Mouse (Mus musculus): ENCODE data around the gene Foxc2. TPM values are rescaled to one million over a fixed set of nuclear protein-coding genes. Genes with fewer than 3 reads are reported as not detected.
A peak's percentile ranks its signal among the peaks of the same experiment; 100 is the strongest.

The Foxc2 gene
- polyA plus RNA-seq, 1 experiment from 2014 or later: 4.2 TPM

GRCm38 (mm10) chr8:121090716-121091115 is 25.3 kb upstream of the Foxc2 start:
- no peak overlapping the region for H3K4me2 ChIP-seq (ENCODE audit: low read depth, severe bottlenecking)
- no peak overlapping the region for H3K27ac ChIP-seq (replicated peaks; ENCODE audit: low read depth, low read length)
- peaks cover 73% of the 10 kb centered on the region for H3K27me3 ChIP-seq (ENCODE audit: control insufficient read depth, insufficient read depth, low read length)
- H3K9ac ChIP-seq (ENCODE audit: low read length): no peak overlapping the region
- WGBS: 0% methylated on average over 1 of the region's 1 CpGs
- H3K4me1 ChIP-seq (ENCODE audit: control insufficient read depth, insufficient read depth, low read length): 0 out of 2 replicates have a peak, but pooled peaks cover 2% of the 10 kb centered on the region
- ATAC-seq (ENCODE audit: insufficient number of reproducible peaks, low FRiP score, low TSS enrichment, low read depth) (no peak), DNase-seq (ENCODE audit: low spot score) (peak; percentile 66)
- H3K9me3 ChIP-seq (ENCODE audit: control insufficient read depth, low read length): no peaks in the 10 kb centered on the region
- H3K36me3 ChIP-seq (ENCODE audit: control insufficient read depth, insufficient read depth, low read length): no peaks in the 10 kb centered on the region
- no peak overlapping the region for H3K4me3 ChIP-seq (ENCODE audit: low read depth, low read length)

DNA sequence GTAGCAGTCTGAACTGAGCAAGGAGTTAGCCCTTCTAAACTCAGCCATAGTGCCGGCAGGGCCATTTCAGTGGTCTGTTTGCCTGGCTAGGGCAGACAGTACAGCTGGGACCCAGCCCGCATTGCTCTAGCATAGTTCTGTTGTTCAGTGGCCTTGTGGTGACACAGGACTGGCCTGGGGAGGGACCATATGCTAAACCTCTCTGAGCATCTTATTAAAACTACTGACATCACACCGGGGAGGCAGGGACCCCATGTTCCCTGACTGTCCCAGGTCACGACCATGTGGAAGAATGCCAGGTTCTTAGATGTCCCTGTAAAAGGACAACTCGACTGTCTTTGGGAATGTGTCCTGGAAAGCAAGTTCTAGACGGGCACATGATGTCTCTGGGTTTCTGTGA is 23.8 kb upstream of the Foxc2 start:
- no peak overlapping the region for H3K9ac ChIP-seq (ENCODE audit: low read length)
- H3K36me3 ChIP-seq (ENCODE audit: control insufficient read depth, insufficient read depth, low read length): peaks cover 2% of the 10 kb centered on the region; the same call in 1 of the 2 replicates
- H3K27me3 ChIP-seq (ENCODE audit: control insufficient read depth, insufficient read depth, low read length): peaks cover 59% of the 10 kb centered on the region

GRCm38 (mm10) chr8:121092627-121093026 is 23.3 kb upstream of the Foxc2 start:
- H3K4me1 ChIP-seq (ENCODE audit: control insufficient read depth, insufficient read depth, low read length): 0 out of 2 replicates have a peak, but pooled peaks cover 2% of the 10 kb centered on the region
- no peak overlapping the region for H3K9ac ChIP-seq (ENCODE audit: low read length)
- peaks cover 55% of the 10 kb centered on the region for H3K27me3 ChIP-seq (ENCODE audit: control insufficient read depth, insufficient read depth, low read length)
- no peak overlapping the region for H3K4me3 ChIP-seq (ENCODE audit: low read depth, low read length)
- H3K4me2 ChIP-seq (ENCODE audit: low read depth, severe bottlenecking): no peak overlapping the region
- peak; percentile 97 for DNase-seq (ENCODE audit: low spot score)
- no peaks in the 10 kb centered on the region for H3K9me3 ChIP-seq (ENCODE audit: control insufficient read depth, low read length)
- peaks cover 6% of the 10 kb centered on the region for H3K36me3 ChIP-seq (ENCODE audit: control insufficient read depth, insufficient read depth, low read length)
- no peak; the same call in 1 of the 2 replicates for ATAC-seq (ENCODE audit: insufficient number of reproducible peaks, low FRiP score, low TSS enrichment, low read depth)
- WGBS: 3% methylated on average over 16 of the region's 16 CpGs
- no peak overlapping the region for H3K27ac ChIP-seq (replicated peaks; ENCODE audit: low read depth, low read length)

More for the DNA sequence above, 23.8 kb upstream of the Foxc2 start:
- DNase-seq (ENCODE audit: low spot score): peak; percentile 28
- no peak overlapping the region for H3K4me3 ChIP-seq (ENCODE audit: low read depth, low read length)
- 0 out of 2 replicates have a peak, but pooled peaks cover 2% of the 10 kb centered on the region for H3K4me1 ChIP-seq (ENCODE audit: control insufficient read depth, insufficient read depth, low read length)
- H3K9me3 ChIP-seq (ENCODE audit: control insufficient read depth, low read length): no peaks in the 10 kb centered on the region
- no peak for ATAC-seq (ENCODE audit: insufficient number of reproducible peaks, low FRiP score, low TSS enrichment, low read depth)
- H3K27ac ChIP-seq (replicated peaks; ENCODE audit: low read depth, low read length): no peak overlapping the region
- 24% methylated on average over 6 of the region's 6 CpGs for WGBS
- H3K4me2 ChIP-seq (ENCODE audit: low read depth, severe bottlenecking): no peak overlapping the region

- Histone ChIP-seq H3K27me3 (ENCODE audit: control insufficient read depth, insufficient read depth, low read length) (peaks cover 48% of the 10 kb centered on the region), H3K4me1 (ENCODE audit: control insufficient read depth, insufficient read depth, low read length) (0 out of 2 replicates have a peak, but pooled peaks cover 2% of the 10 kb centered on the region), H3K4me2 (ENCODE audit: low read depth, severe bottlenecking) (no peak overlapping the region), H3K27ac (replicated peaks; ENCODE audit: low read depth, low read length) (no peak overlapping the region), H3K4me3 (ENCODE audit: low read depth, low read length) (no peak overlapping the region), H3K9ac (ENCODE audit: low read length) (no peak overlapping the region), H3K36me3 (ENCODE audit: control insufficient read depth, insufficient read depth, low read length) (peaks cover 11% of the 10 kb centered on the region), H3K9me3 (ENCODE audit: control insufficient read depth, low read length) (no peaks in the 10 kb centered on the region)
- DNase-seq (ENCODE audit: low spot score) (peak; percentile 24), ATAC-seq (ENCODE audit: insufficient number of reproducible peaks, low FRiP score, low TSS enrichment, low read depth) (no peak)
- WGBS: 72% methylated on average over 6 of the region's 6 CpGs
Observed at GRCm38 (mm10) chr8:121093496-121093895, 22.5 kb upstream of the Foxc2 start.

- Histone ChIP-seq H3K9me3 (ENCODE audit: control insufficient read depth, low read length) (no peaks in the 10 kb centered on the region), H3K27me3 (ENCODE audit: control insufficient read depth, insufficient read depth, low read length) (no peaks in the 10 kb centered on the region), H3K9ac (ENCODE audit: low read length) (no peak overlapping the region), H3K4me2 (ENCODE audit: low read depth, severe bottlenecking) (no peak overlapping the region), H3K27ac (replicated peaks; ENCODE audit: low read depth, low read length) (no peak overlapping the region), H3K36me3 (ENCODE audit: control insufficient read depth, insufficient read depth, low read length) (peaks cover 20% of the 10 kb centered on the region), H3K4me3 (ENCODE audit: low read depth, low read length) (no peak overlapping the region), H3K4me1 (ENCODE audit: control insufficient read depth, insufficient read depth, low read length) (peaks cover 6% of the 10 kb centered on the region)
- WGBS: 49% methylated on average over 17 of the region's 17 CpGs
- no peak; the same call in 1 of the 2 replicates for ATAC-seq (ENCODE audit: insufficient number of reproducible peaks, low FRiP score, low TSS enrichment, low read depth)
- DNase-seq (ENCODE audit: low spot score): peak; percentile 93
Observed at GRCm38 (mm10) chr8:121104049-121104818, 11.7 kb upstream of the Foxc2 start.

DNA sequence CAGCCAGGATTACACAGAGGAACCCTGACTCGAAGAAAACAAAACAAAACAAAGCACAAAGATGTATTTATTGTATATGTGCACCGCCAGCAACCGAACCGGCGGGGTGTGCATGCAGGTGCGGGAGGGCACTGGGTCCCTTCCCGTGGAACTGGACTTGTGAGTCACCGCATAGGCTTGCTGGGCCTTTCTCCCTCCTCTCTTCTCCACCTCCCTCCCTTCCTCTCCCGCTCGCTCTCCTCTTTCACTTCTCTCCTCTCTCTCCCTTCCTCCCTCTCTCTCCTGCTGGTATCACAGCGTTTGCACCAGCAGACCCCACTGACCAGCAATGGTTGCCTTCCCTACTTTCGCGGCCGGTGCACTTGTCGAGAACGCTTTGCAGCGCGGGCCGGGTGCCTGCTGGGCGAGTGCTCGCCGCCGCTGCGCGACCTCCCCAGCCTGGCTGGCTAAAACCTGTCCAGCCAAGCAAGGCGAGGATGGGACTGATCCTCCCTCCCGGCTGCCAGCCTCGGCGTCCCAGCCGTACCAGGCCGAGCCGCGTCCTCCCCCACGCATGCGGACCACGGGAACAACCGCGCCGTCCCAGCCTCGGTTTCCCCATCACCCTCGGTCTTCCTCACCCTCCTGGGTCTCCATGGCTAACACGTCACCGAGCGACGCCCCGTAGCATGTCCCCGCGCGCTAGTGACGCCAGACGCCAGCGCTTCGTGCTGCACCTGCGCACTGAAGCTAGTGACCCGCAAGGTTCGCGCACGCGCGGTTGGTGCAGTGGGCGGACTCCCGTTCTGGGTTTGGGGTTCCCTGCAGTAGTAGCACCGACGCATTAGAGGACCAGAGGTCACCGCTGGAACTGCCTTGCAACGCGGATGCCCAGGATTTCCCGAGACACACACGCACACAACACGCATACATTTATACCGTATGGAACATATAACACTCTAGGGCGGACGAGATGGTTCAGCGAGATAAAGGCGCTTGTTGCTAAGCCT is 8.0 kb upstream of the Foxc2 start, which contains the start of gene Mthfsd:
TSS of gene Mthfsd (minus strand) at position 725 of the 989 bp plus-strand sequence.
- DNase-seq (ENCODE audit: low spot score) (peak; percentile 99), ATAC-seq (ENCODE audit: insufficient number of reproducible peaks, low FRiP score, low TSS enrichment, low read depth) (peak; percentile 84)
- H3K9me3 ChIP-seq (ENCODE audit: control insufficient read depth, low read length): no peaks in the 10 kb centered on the region
- H3K36me3 ChIP-seq (ENCODE audit: control insufficient read depth, insufficient read depth, low read length): peaks cover 4% of the 10 kb centered on the region; the same call in 1 of the 2 replicates
- H3K27me3 ChIP-seq (ENCODE audit: control insufficient read depth, insufficient read depth, low read length): no peaks in the 10 kb centered on the region
- peak within 1 kb of the TSS; percentile 82 for H3K9ac ChIP-seq (ENCODE audit: low read length)
- peaks cover 6% of the 10 kb centered on the region for H3K4me1 ChIP-seq (ENCODE audit: control insufficient read depth, insufficient read depth, low read length)
- WGBS: 2% methylated on average over 75 of the region's 75 CpGs
- H3K27ac ChIP-seq (replicated peaks; ENCODE audit: low read depth, low read length): no peak within 1 kb of the TSS
- H3K4me3 ChIP-seq (ENCODE audit: low read depth, low read length): peak within 1 kb of the TSS; percentile 74
- peak within 1 kb of the TSS; percentile 72 for H3K4me2 ChIP-seq (ENCODE audit: low read depth, severe bottlenecking)

DNA sequence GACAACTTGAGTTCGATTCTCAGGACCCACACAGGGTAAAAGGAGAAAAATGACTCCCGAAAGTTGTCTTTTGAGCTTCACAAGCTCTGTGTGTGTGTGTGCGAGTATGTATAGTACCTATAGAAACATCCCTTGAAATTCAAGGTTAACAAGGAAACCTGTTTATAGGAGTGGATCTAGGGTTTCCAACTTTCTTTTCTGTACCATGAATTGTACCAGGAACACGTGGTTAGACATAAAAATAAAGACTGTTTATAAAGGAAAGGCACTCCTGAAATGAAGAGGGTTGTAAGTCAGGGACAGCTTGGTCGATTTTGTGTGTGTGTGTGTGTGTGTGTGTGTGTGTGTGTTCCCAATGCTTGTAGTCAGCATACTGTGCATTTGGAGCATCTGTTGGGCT is 7.3 kb upstream of the Foxc2 start:
- peaks cover 3% of the 10 kb centered on the region; the same call in 1 of the 2 replicates for H3K36me3 ChIP-seq (ENCODE audit: control insufficient read depth, insufficient read depth, low read length)
- H3K9ac ChIP-seq (ENCODE audit: low read length): peak overlapping the region; percentile 82
- DNase-seq (ENCODE audit: low spot score) (no peak), ATAC-seq (ENCODE audit: insufficient number of reproducible peaks, low FRiP score, low TSS enrichment, low read depth) (no peak)
- H3K9me3 ChIP-seq (ENCODE audit: control insufficient read depth, low read length): no peaks in the 10 kb centered on the region
- H3K4me2 ChIP-seq (ENCODE audit: low read depth, severe bottlenecking): peak overlapping the region; percentile 72
- H3K27ac ChIP-seq (replicated peaks; ENCODE audit: low read depth, low read length): no peak overlapping the region
- 14% methylated on average over 5 of the region's 5 CpGs for WGBS
- H3K4me1 ChIP-seq (ENCODE audit: control insufficient read depth, insufficient read depth, low read length): peaks cover 6% of the 10 kb centered on the region
- H3K27me3 ChIP-seq (ENCODE audit: control insufficient read depth, insufficient read depth, low read length): 0 out of 2 replicates have a peak, but pooled peaks cover 1% of the 10 kb centered on the region
- H3K4me3 ChIP-seq (ENCODE audit: low read depth, low read length): peak overlapping the region; percentile 74

Measured in limb, embryonic 11.5 days (tissue).